Mouse (Mus musculus) left cerebral cortex, postnatal 4 days (tissue): Measurements from ENCODE around the gene Vamp8. TPM values are rescaled to one million over a fixed set of nuclear protein-coding genes. Genes with fewer than 3 reads are reported as not detected.

ENCODE experiments used
- DNase-seq: peaks from one replicate; pipeline ENCODE4 v3.0.0-alpha.2; 2022
- intact Hi-C: fragments of 180-260 bp; cut with DNase I; formaldehyde crosslinking; loops from one replicate; pipeline ENCODE4 v1.15.1; 2025
- total RNA-seq, 2 experiments: library from RNA; stranded (reverse); gene quantifications; 2 replicates each; pipeline ENCODE4 v1.2.3; 2021

Gene Vamp8
- total RNA-seq, 2 experiments from 2014 or later: 7.2 to 7.3 TPM

DNA sequence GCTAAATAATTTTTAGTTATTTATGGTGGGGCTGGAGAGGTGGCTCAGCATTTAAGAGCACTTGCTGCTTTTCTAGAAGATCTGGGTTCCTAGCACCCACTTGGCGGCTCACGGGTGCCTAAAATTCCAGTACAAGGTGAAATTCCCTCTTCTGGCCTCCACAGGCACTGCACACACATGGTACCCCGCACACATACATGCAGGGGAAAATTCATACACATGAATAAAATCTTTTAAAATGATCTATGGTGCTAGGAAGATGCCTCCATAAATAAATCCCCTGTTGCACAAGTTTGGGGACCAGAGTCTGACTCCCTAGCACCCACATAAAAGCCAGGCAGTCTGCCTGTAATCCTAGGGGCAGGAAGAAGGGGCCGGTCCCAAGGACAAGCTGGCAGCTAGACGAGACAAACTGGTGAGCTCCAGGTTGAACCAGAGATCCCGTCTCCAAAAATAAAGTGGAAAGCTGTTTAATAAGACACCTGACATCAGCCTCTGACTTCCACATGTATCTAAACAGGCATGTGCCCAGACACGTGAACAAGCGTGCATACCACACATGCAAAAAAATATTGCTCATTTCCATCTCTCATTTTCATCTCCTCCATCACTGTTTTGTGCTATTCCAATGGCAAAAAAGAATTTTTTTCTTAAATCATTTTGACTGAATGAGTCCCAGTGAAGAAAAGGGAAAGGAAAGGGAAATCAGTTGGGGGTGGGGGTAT is 11.8 kb downstream of the Vamp8 start:
- DNase-seq: no peak
- intact Hi-C loops: no loop called here

GRCm38 (mm10) chr6:72374820-72375563 is 15.5 kb downstream of the Vamp8 start:
- DNase-seq: no peak
- intact Hi-C loops: no loop called here

GRCm38 (mm10) chr6:72374206-72374605 is 16.3 kb downstream of the Vamp8 start:
- DNase-seq: no peak
- intact Hi-C loops: no loop called here

GRCm38 (mm10) chr6:72373184-72373583 is 17.3 kb downstream of the Vamp8 start:
- intact Hi-C loops: no loop called here
- DNase-seq: no peak

DNA sequence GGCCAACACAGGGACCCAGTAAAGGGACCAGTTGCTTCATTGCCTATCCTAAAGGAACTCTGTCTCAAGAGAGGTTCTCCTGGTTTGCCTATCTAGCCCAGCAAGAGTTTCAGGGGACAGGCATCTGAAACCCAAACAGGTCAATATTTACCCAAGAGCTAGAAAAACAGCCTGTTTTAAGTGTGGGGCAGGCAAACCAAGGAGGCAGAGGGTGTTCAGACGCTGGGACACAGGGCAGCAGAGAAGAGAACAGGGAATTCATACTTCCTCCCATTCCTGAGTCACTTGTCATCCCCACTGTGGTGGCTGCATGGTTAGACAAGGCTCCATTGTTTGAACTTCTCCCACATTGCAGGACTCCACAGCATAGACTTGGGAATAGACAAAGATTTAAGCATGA is 18.9 kb downstream of the Vamp8 start:
- DNase-seq: no peak
- intact Hi-C loops: no loop called here

- no peak for DNase-seq
- intact Hi-C loops: no loop called here
Measured at GRCm38 (mm10) chr6:72371147-72371546, 19.4 kb downstream of the Vamp8 start.

GRCm38 (mm10) chr6:72370091-72370490 is 20.4 kb downstream of the Vamp8 start:
- intact Hi-C loops: no loop called here
- no peak for DNase-seq

DNA sequence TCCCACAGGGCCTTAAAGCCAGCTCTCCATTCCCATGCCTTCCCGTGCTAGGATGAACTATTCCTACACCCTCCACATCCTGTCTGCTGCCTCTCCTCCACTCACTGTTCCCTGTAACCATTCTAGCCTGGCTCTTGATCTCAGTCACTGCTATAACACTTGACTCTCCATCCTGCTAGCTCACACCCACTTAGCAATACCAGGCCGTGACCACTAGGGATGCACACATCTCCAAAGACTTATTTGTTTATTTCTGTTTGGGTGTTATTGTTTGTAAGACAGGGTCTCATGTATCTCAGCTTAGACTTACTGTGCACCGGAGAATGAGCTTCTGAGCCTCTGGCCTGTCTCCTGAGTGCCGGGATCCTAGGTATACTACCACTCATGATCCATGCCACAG is 20.9 kb downstream of the Vamp8 start:
- no peak for DNase-seq
- intact Hi-C loops: loop anchor here (5.0 kb wide), 1 partner anchor 38 kb away; no protein-coding TSS in a partner anchor

- no peak for DNase-seq
- intact Hi-C loops: loop anchor here (5.0 kb wide), 1 partner anchor 40 kb away; no protein-coding TSS in a partner anchor
Measured at GRCm38 (mm10) chr6:72367460-72367974, 23.0 kb downstream of the Vamp8 start.

GRCm38 (mm10) chr6:72366844-72367443 is 23.6 kb downstream of the Vamp8 start, which contains the start of gene Rnf181:
Rnf181 (minus strand) TSS chr6:72366956.
- intact Hi-C loops: loop anchor here (5.0 kb wide), 1 partner anchor 40 kb away; no protein-coding TSS in a partner anchor
- no peak for DNase-seq

GRCm38 (mm10) chr6:72366304-72366703 is 24.2 kb downstream of the Vamp8 start:
- intact Hi-C loops: loop anchor here (5.0 kb wide), 1 partner anchor 41 kb away; no protein-coding TSS in a partner anchor

DNA sequence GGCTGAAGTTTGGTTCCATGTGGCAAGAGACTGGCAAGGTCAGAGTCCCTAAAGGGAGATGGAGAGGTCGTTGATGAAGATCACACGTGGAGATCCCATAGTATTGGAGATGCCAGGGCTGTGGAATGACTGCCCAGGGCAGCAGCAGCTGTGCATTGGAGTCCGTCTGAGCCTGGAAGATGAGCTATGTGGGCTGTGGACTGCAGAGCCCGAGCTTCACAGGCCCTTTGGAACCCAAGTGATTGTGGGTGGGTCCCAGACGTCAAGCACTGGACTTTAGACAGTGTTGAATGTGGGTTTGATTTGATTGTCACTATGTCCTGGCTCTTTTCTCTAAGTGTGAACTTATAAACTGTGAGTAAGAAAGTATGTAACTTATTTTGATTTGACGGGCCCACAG is 25.5 kb downstream of the Vamp8 start:
- DNase-seq: no peak
- intact Hi-C loops: loop anchor here (5.0 kb wide), 1 partner anchor 42 kb away; no protein-coding TSS in a partner anchor

More at GRCm38 (mm10) chr6:72366304-72366703, 24.2 kb downstream of the Vamp8 start:
- DNase-seq: no peak

DNA sequence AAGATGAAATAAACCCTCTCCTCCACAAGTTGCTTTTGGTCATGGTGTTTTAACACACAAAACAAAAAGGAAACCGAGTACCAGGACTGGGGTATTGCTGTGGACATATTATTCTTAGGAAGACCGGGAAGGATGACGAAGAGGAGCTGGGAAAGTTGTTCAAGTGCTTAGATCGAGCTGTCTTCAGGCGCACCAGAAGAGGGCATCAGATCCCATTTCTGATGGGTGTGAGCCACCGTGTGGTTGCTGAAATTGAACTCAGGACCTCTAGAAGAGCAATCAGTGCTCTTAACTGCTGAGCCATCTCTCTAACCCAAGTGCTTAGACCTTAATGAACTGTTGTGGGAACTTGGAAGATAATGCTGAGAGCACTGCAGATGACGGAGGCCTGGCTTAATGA is 26.5 kb downstream of the Vamp8 start:
- DNase-seq: no peak
- intact Hi-C loops: no loop called here

- intact Hi-C loops: no loop called here
- peak; percentile 95 for DNase-seq
Measured at GRCm38 (mm10) chr6:72362132-72363028, 28.1 kb downstream of the Vamp8 start.

GRCm38 (mm10) chr6:72361121-72361551 is 29.4 kb downstream of the Vamp8 start:
- no peak for DNase-seq
- intact Hi-C loops: no loop called here

DNA sequence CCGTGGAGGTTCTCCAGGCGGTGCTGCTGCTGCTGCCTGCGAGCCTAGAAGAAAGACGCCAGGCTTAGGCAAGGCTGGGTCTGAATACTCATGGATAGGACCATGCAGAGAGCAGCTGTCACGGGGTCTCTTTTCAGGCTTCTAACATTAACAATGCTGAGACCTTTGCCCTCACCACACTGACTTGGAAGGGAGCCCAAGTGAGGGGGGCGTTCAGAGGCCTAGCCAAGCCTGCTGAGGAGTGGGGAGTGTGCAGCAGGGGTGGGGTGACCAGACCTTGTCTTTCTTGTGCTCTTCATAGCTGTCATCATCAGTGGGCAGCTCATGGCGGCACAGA is 29.9 kb downstream of the Vamp8 start:
- no peak for DNase-seq
- intact Hi-C loops: no loop called here

- no peak for DNase-seq
- intact Hi-C loops: no loop called here
Measured at GRCm38 (mm10) chr6:72359891-72360598, 30.5 kb downstream of the Vamp8 start.

DNA sequence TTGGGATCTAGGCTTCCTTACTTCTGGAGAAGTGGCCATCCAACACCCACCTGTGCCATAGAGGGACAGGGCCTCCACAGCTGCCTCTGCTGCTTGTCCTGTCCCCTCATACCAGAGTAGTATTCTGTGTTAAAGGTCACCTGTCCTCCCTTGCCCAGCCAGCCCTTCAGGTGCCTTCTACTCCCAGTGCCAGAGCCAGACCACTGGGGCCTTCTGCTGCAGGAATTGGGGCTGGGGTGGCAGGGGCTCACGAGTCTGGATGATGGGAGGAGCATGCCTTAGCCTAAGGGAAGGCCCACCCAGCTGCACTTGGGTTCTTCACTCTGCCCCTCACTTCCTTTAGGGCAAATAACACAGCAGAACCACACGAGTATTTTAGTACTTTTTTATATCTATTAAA is 31.2 kb downstream of the Vamp8 start:
- intact Hi-C loops: no loop called here
- DNase-seq: no peak

GRCm38 (mm10) chr6:72358086-72358764 is 32.3 kb downstream of the Vamp8 start:
- intact Hi-C loops: no loop called here
- DNase-seq: no peak
